Mouse (Mus musculus) testis, adult 2 months (tissue): ENCODE measurements around the gene Lrrtm4.

ENCODE experiments used
- CTCF ChIP-seq: fragments of 200-500 bp; IDR thresholded peaks from 2 replicates; pipeline ENCODE4 v1.5.1; 2012; ENCODE audit warnings: low read depth, mild to moderate bottlenecking, inconsistent platforms, low read length, moderate library complexity; ENCODE audit not compliant: control insufficient read depth, insufficient read depth, insufficient replicate concordance
- POLR2A ChIP-seq: fragments of 200-500 bp; IDR thresholded peaks from 2 replicates; pipeline ENCODE4 v1.6.1; 2012; ENCODE audit warnings: low read depth, mild to moderate bottlenecking, inconsistent platforms, low read length, moderate library complexity; ENCODE audit not compliant: control insufficient read depth

- TF ChIP-seq CTCF (no peak), POLR2A (no peak)
These were observed 600.8 kb downstream of the Lrrtm4 start for GRCm38 (mm10) chr6:80619508-80619907.
